Mouse (Mus musculus) cortical plate, adult 2 months (tissue): Measurements from ENCODE around the gene Mgat4c.

ENCODE experiments used
- CTCF ChIP-seq: fragments of 200-500 bp; IDR thresholded peaks from 2 replicates; pipeline ENCODE4 v1.5.1; 2011; ENCODE audit warnings: mild to moderate bottlenecking, control low read depth, low read length; ENCODE audit not compliant: insufficient read depth; ENCODE audit errors: extremely low read depth
- POLR2A ChIP-seq: fragments of 200-500 bp; IDR thresholded peaks from 2 replicates; pipeline ENCODE4 v1.6.1; 2011; ENCODE audit warnings: mild to moderate bottlenecking, low read length, control low read depth; ENCODE audit not compliant: insufficient read depth; ENCODE audit errors: extremely low read depth

DNA sequence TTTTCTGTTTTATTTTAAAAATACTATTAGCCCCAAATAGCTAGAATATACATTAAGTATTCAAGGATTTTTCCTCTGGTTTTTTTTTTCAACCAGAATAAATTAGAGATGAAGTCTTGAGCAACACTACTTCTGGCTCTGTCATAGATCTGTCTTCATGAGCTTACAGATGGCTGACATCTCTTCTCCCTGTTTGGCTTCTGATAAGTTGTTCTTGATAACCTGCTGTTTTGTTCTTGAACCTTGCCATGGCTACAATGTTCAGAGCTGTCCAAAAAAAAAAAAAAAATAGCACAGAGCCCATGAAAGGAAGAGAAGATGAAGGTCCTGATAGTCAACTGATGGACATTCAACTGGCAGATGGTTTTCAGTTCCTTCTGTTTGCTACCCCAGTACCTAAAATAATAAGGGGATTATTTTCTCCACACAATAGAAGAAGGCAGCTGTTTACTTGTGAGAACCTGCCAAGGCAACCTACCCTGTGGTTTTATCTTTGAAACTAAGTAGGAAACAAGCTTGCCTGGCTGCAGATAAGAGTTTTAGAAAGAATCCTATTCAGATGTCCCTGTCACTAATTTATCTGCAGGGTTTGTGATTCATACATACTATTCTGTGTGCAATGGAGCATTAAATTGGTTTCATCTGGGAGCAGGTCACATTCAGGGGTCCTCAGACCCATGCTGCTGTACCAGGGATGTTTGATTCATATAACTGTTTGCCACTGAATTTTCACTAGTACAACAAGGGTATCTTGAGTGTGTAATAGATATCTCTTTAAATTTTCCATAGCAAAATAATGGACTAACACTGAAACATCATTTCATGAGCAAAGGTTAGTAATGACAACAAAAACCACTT lies 393.5 kb downstream of the Mgat4c start:
- TF ChIP-seq CTCF (no peak), POLR2A (no peak)
